Mouse (Mus musculus): ENCODE measurements around the gene Tnfrsf25. TPM values are rescaled to one million over a fixed set of nuclear protein-coding genes. Genes with fewer than 3 reads are reported as not detected.

Tnfrsf25 gene
- polyA plus RNA-seq, 1 experiment from 2014 or later: 0.87 TPM

DNA sequence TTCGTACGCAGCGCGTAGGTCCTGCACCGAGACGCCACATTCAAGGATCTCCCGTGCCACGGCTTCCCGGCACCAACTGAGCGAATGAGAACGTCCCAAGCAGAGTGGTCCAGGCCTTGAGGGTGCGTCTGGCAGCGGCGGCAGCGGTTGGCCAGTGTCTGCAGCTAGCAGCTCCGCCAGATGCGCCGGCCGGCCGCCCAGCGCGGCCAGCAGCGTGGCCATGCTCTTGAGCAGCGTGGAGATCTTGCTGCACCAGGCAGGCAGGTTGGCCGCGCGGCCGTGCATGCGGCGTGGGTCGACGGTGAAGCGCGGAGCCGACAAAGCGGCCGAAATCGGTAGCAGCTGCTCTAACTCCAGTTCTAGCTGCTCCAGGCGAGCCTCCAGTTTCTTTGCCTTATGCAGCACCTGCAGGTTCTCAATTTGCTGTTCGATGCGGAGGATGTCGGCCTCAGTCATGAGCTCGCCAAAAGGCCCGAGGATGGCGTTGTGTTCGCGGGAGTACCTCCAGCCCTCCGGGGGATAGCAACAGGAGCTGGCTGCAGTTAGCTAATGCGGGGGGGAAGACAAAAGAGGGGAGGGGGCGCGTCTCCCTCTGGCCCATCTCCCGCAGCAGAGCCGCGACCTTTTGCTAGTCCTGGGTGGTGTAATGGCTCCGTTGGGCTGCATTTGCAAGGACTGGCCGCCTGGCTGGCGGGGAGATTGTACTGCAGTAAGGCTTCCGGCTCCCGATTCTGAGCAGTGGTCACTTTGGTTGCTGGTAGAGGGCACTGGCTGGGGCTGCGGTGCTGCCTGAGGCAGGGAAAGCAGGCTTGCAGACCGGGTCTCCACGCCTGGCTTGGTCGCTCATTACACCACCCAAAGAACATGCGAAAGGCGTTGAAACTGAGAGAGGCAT lies 10.5 kb downstream of the Tnfrsf25 start:
- Histone ChIP-seq H3K36me3 (no peaks in the 10 kb centered on the region), H3K4me3 (peak overlapping the region; percentile 10; the same call in 1 of the 2 replicates), H3K27me3 (replicated peaks) (peaks cover 100% of the 10 kb centered on the region), H3K4me1 (peaks cover 22% of the 10 kb centered on the region), H3K9me3 (replicated peaks) (no peaks in the 10 kb centered on the region), H3K27ac (no peak overlapping the region), H3K9ac (no peak overlapping the region), H3K4me2 (peak overlapping the region; percentile 36)
- 11% methylated on average over 65 of the region's 65 CpGs for WGBS (ENCODE audit: insufficient replicate concordance)
- no peak for ATAC-seq

GRCm38 (mm10) chr4:152127884-152128283 lies 12.2 kb downstream of the Tnfrsf25 start:
- H3K4me3 ChIP-seq: no peak overlapping the region
- no peaks in the 10 kb centered on the region for H3K36me3 ChIP-seq
- H3K4me1 ChIP-seq: peaks cover 32% of the 10 kb centered on the region
- no peak overlapping the region for H3K4me2 ChIP-seq
- H3K9ac ChIP-seq: no peak overlapping the region
- no peak overlapping the region for H3K27ac ChIP-seq
- H3K9me3 ChIP-seq (replicated peaks): no peaks in the 10 kb centered on the region
- peaks cover 100% of the 10 kb centered on the region for H3K27me3 ChIP-seq (replicated peaks)
- WGBS (ENCODE audit: insufficient replicate concordance): 83% methylated on average over 11 of the region's 11 CpGs
- ATAC-seq: no peak

GRCm38 (mm10) chr4:152128784-152129183 lies 13.1 kb downstream of the Tnfrsf25 start:
- no peaks in the 10 kb centered on the region for H3K36me3 ChIP-seq
- H3K4me1 ChIP-seq: peaks cover 32% of the 10 kb centered on the region
- H3K4me3 ChIP-seq: no peak overlapping the region
- peaks cover 100% of the 10 kb centered on the region for H3K27me3 ChIP-seq (replicated peaks)
- H3K27ac ChIP-seq: no peak overlapping the region
- WGBS (ENCODE audit: insufficient replicate concordance): 48% methylated on average over 5 of the region's 5 CpGs
- H3K9me3 ChIP-seq (replicated peaks): no peaks in the 10 kb centered on the region
- H3K9ac ChIP-seq: no peak overlapping the region
- ATAC-seq: 0 out of 2 replicates have a peak, but pooled peaks have one; percentile 3
- H3K4me2 ChIP-seq: peak overlapping the region; percentile 19

- Histone ChIP-seq H3K27ac (no peak overlapping the region), H3K4me1 (peaks cover 32% of the 10 kb centered on the region), H3K4me3 (no peak overlapping the region), H3K27me3 (replicated peaks) (peaks cover 100% of the 10 kb centered on the region), H3K4me2 (peak overlapping the region; percentile 19), H3K36me3 (no peaks in the 10 kb centered on the region), H3K9me3 (replicated peaks) (no peaks in the 10 kb centered on the region), H3K9ac (no peak overlapping the region)
- WGBS (ENCODE audit: insufficient replicate concordance): 32% methylated on average over 13 of the region's 13 CpGs
- ATAC-seq: no peak
Observed at GRCm38 (mm10) chr4:152129395-152129930, 13.7 kb downstream of the Tnfrsf25 start.

- peak overlapping the region; percentile 40 for H3K9ac ChIP-seq
- H3K27me3 ChIP-seq (replicated peaks): peaks cover 97% of the 10 kb centered on the region
- H3K36me3 ChIP-seq: no peaks in the 10 kb centered on the region
- ATAC-seq: peak; percentile 53
- WGBS (ENCODE audit: insufficient replicate concordance): under 1% methylated on average over 85 of the region's 85 CpGs
- peaks cover 27% of the 10 kb centered on the region for H3K4me1 ChIP-seq
- no peaks in the 10 kb centered on the region for H3K9me3 ChIP-seq (replicated peaks)
- peak overlapping the region; percentile 49 for H3K4me3 ChIP-seq
- no peak overlapping the region for H3K27ac ChIP-seq
- peak overlapping the region; percentile 72 for H3K4me2 ChIP-seq
Observed at GRCm38 (mm10) chr4:152130771-152131653, 15.3 kb downstream of the Tnfrsf25 start.

GRCm38 (mm10) chr4:152131809-152132771 lies 16.4 kb downstream of the Tnfrsf25 start:
- no peak for ATAC-seq
- Histone ChIP-seq H3K4me2 (peak overlapping the region; percentile 72), H3K36me3 (no peaks in the 10 kb centered on the region), H3K27me3 (replicated peaks) (peaks cover 97% of the 10 kb centered on the region), H3K4me3 (peak overlapping the region; percentile 49), H3K4me1 (peaks cover 23% of the 10 kb centered on the region), H3K27ac (no peak overlapping the region), H3K9ac (no peak overlapping the region), H3K9me3 (replicated peaks) (no peaks in the 10 kb centered on the region)
- 9% methylated on average over 50 of the region's 50 CpGs for WGBS (ENCODE audit: insufficient replicate concordance)

GRCm38 (mm10) chr4:152132772-152133169 lies 17.0 kb downstream of the Tnfrsf25 start:
- no peak overlapping the region for H3K9ac ChIP-seq
- peaks cover 23% of the 10 kb centered on the region for H3K4me1 ChIP-seq
- ATAC-seq: no peak
- H3K4me3 ChIP-seq: no peak overlapping the region
- no peak overlapping the region for H3K4me2 ChIP-seq
- 33% methylated on average over 10 of the region's 10 CpGs for WGBS (ENCODE audit: insufficient replicate concordance)
- no peaks in the 10 kb centered on the region for H3K36me3 ChIP-seq
- H3K27me3 ChIP-seq (replicated peaks): peaks cover 91% of the 10 kb centered on the region
- H3K27ac ChIP-seq: no peak overlapping the region
- no peaks in the 10 kb centered on the region for H3K9me3 ChIP-seq (replicated peaks)

DNA sequence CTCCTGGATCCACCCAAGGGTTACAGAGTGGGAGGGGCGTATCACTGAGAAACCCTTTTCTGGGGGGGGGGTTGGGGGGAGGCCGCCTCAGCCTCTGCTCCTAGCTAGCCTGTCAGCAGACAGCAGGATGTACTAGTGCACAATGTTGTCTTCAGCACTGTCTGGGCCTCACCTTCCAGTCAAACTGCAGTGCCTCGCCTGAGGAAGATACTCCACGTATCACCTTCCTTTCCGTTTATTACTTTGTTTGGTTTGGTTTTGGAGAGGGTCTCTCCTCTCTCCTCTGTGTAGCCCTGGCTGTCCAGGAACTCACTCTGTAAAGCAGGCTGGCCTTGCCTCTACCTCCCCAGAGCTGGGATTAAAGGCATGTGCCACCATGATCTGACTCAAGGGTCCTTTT lies 17.5 kb downstream of the Tnfrsf25 start:
- 44% methylated on average over 5 of the region's 5 CpGs for WGBS (ENCODE audit: insufficient replicate concordance)
- H3K9ac ChIP-seq: no peak overlapping the region
- no peak for ATAC-seq

DNA sequence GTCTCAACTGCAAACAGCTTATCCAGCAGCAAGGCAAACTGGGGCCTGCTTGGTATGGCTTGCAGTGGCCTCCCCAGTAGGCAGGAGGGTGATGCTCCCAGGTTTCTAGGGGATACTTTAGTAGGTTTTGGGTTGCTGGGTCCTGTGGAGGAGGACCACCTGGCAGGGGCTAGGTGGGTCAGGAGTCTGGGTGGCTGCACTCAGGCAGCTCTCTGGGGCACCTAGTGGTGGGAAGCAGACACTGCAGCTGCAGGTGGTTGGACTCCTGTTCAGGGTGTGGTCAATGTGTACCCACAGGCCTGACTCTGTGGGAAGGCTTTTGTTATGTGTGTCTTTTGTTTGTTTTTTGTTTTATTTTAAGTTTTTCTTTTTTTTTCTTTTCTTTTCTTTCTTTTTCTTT lies 18.8 kb downstream of the Tnfrsf25 start:
- H3K4me2 ChIP-seq: no peak overlapping the region
- ATAC-seq: no peak
- H3K9ac ChIP-seq: no peak overlapping the region
- H3K4me3 ChIP-seq: no peak overlapping the region
- no peak overlapping the region for H3K27ac ChIP-seq
- no peaks in the 10 kb centered on the region for H3K36me3 ChIP-seq
- H3K4me1 ChIP-seq: peaks cover 36% of the 10 kb centered on the region
- no peaks in the 10 kb centered on the region for H3K9me3 ChIP-seq (replicated peaks)
- peaks cover 74% of the 10 kb centered on the region for H3K27me3 ChIP-seq (replicated peaks)

More for the DNA sequence above, 17.5 kb downstream of the Tnfrsf25 start:
- Histone ChIP-seq H3K27me3 (replicated peaks) (peaks cover 87% of the 10 kb centered on the region), H3K9me3 (replicated peaks) (no peaks in the 10 kb centered on the region), H3K4me3 (no peak overlapping the region), H3K27ac (no peak overlapping the region), H3K4me2 (no peak overlapping the region), H3K4me1 (peaks cover 26% of the 10 kb centered on the region), H3K36me3 (no peaks in the 10 kb centered on the region)

DNA sequence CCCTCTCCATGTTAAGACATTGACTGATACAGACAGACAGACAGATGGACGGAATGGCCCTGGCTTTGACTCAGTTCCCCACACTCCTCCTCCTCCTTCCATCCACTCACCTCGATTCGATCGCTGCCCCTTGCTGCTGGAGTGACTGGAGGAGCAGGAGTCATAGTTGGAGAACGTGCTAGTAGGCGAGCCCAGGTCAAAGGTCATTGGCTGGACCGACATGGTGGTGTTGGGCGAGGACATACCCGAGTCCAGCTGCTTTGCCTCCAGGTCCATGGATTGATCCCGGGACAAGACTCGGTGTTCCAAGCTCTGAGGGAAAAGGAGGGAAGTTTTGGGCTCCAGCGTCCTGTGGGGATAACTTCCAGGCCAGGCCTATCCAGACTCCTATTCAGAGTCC lies 19.6 kb downstream of the Tnfrsf25 start:
- Histone ChIP-seq H3K27me3 (replicated peaks) (peaks cover 65% of the 10 kb centered on the region), H3K27ac (no peak overlapping the region), H3K36me3 (no peaks in the 10 kb centered on the region), H3K4me1 (peaks cover 33% of the 10 kb centered on the region), H3K9ac (no peak overlapping the region), H3K4me3 (no peak overlapping the region), H3K9me3 (replicated peaks) (no peaks in the 10 kb centered on the region), H3K4me2 (no peak overlapping the region)
- 73% methylated on average over 12 of the region's 12 CpGs for WGBS (ENCODE audit: insufficient replicate concordance)
- no peak for ATAC-seq

All from liver, embryonic 12.5 days (tissue).